Mouse (Mus musculus) heart, adult 2 months (tissue): ENCODE data around the gene Rhbg.

Experiments
- CTCF ChIP-seq: fragments of 200-600 bp; IDR thresholded peaks from 2 replicates; pipeline ENCODE4 v1.8.1; 2022; ENCODE audit warnings: antibody characterized with exemption, mild to moderate bottlenecking, moderate library complexity
- EP300 ChIP-seq: fragments of 200-500 bp; IDR thresholded peaks from 2 replicates; pipeline ENCODE4 v1.6.1; 2011; ENCODE audit warnings: low read depth, low read length, control low read depth; ENCODE audit not compliant: insufficient read depth
- POLR2A ChIP-seq: fragments of 200-500 bp; IDR thresholded peaks from 2 replicates; pipeline ENCODE4 v1.6.1; 2011; ENCODE audit warnings: mild to moderate bottlenecking, low read depth, low read length, control low read depth; ENCODE audit not compliant: insufficient read depth

GRCm38 (mm10) chr3:88297321-88297851 is 42.9 kb upstream of the Rhbg start:
- TF ChIP-seq EP300: no peak
- TF ChIP-seq CTCF: no peak
- TF ChIP-seq POLR2A: no peak
